Mouse (Mus musculus) hindbrain, postnatal 0 days (tissue): ENCODE results near the gene Hagh. TPM values are rescaled to one million over a fixed set of nuclear protein-coding genes. Genes with fewer than 3 reads are reported as not detected.

Experiments used
- ATAC-seq: fragments of 200-750 bp; cut with Nextera tagmentation; 2 replicates; pipeline ENCODE4 v1.8.0; 2017; ENCODE audit warnings: mild to moderate bottlenecking, moderate TSS enrichment, moderate library complexity
- DNase-seq: peaks from one replicate; pipeline ENCODE4 v3.0.0-alpha.2; 2015; ENCODE audit warnings: low spot score
- H3K27ac ChIP-seq: fragments of 300-500 bp; sonication (generic); 2 replicates; pipeline ENCODE4 v1.5.1; 2014; ENCODE audit warnings: mild to moderate bottlenecking
- H3K27me3 ChIP-seq: fragments of 300-500 bp; sonication (generic); 2 replicates; pipeline ENCODE4 v1.6.1; 2014; ENCODE audit warnings: low read length, mixed read lengths; ENCODE audit not compliant: insufficient read depth
- H3K36me3 ChIP-seq: fragments of 300-500 bp; sonication (generic); 2 replicates; pipeline ENCODE4 v1.6.1; 2014; ENCODE audit warnings: low read length, mixed read lengths; ENCODE audit not compliant: insufficient read depth
- H3K4me1 ChIP-seq: fragments of 300-500 bp; sonication (generic); 2 replicates; pipeline ENCODE4 v1.6.1; 2014; ENCODE audit warnings: antibody characterized with exemption, low read length, mixed read lengths; ENCODE audit not compliant: insufficient read depth
- H3K4me2 ChIP-seq: fragments of 300-500 bp; sonication (generic); 2 replicates; pipeline ENCODE4 v1.6.1; 2014; ENCODE audit warnings: low read depth, mild to moderate bottlenecking, low read length, moderate library complexity, mixed read lengths
- H3K4me3 ChIP-seq: fragments of 300-500 bp; sonication (generic); 2 replicates; pipeline ENCODE4 v1.5.1; 2014; ENCODE audit warnings: low read length
- H3K9ac ChIP-seq: fragments of 300-500 bp; sonication (generic); replicated peaks from 2 replicates; pipeline ENCODE4 v1.6.1; 2014; ENCODE audit warnings: mild to moderate bottlenecking, low read length, moderate library complexity, mixed read lengths
- H3K9me3 ChIP-seq: fragments of 300-500 bp; sonication (generic); 2 replicates; pipeline ENCODE4 v1.6.1; 2016; ENCODE audit warnings: low read length, mixed read lengths
- CTCF ChIP-seq: IDR thresholded peaks from 2 replicates; pipeline ENCODE4 v1.5.1; 2016; ENCODE audit warnings: antibody characterized with exemption, control low read depth, low read depth
- WGBS: fragments of 180-500 bp; shearing (Covaris S2); extraction: QIAGEN DNeasy Blood & Tissue Kit; methylation state at CpG from one replicate; pipeline ENCODE4 v1.1.7; 2014; 5-methylcytosine and 5-hydroxymethylcytosine counted together
- polyA plus RNA-seq: library from polyadenylated mRNA; unstranded; fragments of >200 nt; fragmentation: Nextera tagmentation; extraction: Ambion mirVana; gene quantifications from 2 replicates; pipeline ENCODE4 v1.2.1, GENCODE M21; 2015
- total RNA-seq: library from RNA; depleted of rRNA; stranded (reverse); fragments of >200 nt; gene quantifications from 2 replicates; pipeline ENCODE4 v1.2.3, GENCODE M21; 2014

Hagh gene
- total and polyA plus RNA-seq, 2 experiments from 2014 or later = 84.2 to 93.5 TPM

- H3K4me3 ChIP-seq = peak within 1 kb of the TSS; percentile 59
- no peak for TF ChIP-seq CTCF
- H3K4me2 ChIP-seq = peak within 1 kb of the TSS; percentile 80
- WGBS = under 1% methylated on average over 60 of the region's 71 CpGs
- no peaks in the 10 kb centered on the region for H3K36me3 ChIP-seq
- DNase-seq (peak; percentile 70), ATAC-seq (peak; percentile 79)
- H3K27ac ChIP-seq = no peak within 1 kb of the TSS
- H3K27me3 ChIP-seq = 0 out of 2 replicates have a peak, but pooled peaks cover 15% of the 10 kb centered on the region
- H3K4me1 ChIP-seq = no peaks in the 10 kb centered on the region
- H3K9me3 ChIP-seq = no peaks in the 10 kb centered on the region
- H3K9ac ChIP-seq = peak within 1 kb of the TSS; percentile 45
Observed at GRCm38 (mm10) chr17:24803952-24804951, 35.7 kb upstream of the Hagh start, which contains the start of gene Meiob. TSS of gene Meiob (plus strand) at chr17:24804289.

GRCm38 (mm10) chr17:24811211-24811610, 28.7 kb upstream of the Hagh start:
- Histone ChIP-seq H3K4me1 (no peaks in the 10 kb centered on the region), H3K4me3 (no peak overlapping the region), H3K27ac (no peak overlapping the region), H3K9me3 (no peaks in the 10 kb centered on the region), H3K36me3 (no peaks in the 10 kb centered on the region), H3K4me2 (no peak overlapping the region), H3K9ac (no peak overlapping the region), H3K27me3 (0 out of 2 replicates have a peak, but pooled peaks cover 7% of the 10 kb centered on the region)
- no peak for ATAC-seq
- WGBS = 76% methylated on average over 3 of the region's 3 CpGs
- DNase-seq = no peak
- TF ChIP-seq CTCF = no peak

DNA sequence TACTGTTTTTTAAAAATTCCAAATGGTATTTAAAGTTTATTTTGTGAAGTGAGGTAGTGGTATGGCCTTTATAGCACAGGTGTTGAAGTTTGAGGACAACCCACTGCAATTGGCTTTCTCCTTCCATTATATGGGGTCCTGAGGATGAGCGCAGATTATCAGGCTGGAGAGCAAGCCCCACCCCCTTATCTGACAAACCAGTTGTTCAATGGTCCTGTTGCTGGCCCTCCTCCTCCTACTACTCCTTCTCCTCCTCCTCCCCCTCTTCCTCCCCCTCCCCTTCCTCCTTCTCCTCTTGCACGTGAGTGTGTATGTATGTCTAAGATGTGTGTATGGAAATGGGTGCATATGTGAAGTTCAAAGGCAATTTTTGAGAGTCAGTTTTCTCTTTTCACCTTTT, 27.7 kb upstream of the Hagh start:
- Histone ChIP-seq H3K27ac (no peak overlapping the region), H3K4me3 (no peak overlapping the region), H3K9me3 (no peaks in the 10 kb centered on the region), H3K27me3 (0 out of 2 replicates have a peak, but pooled peaks cover 1% of the 10 kb centered on the region), H3K4me1 (no peaks in the 10 kb centered on the region), H3K9ac (no peak overlapping the region), H3K36me3 (no peaks in the 10 kb centered on the region), H3K4me2 (no peak overlapping the region)
- TF ChIP-seq CTCF = no peak
- ATAC-seq (no peak), DNase-seq (no peak)
- WGBS = 42% methylated on average over 2 of the region's 2 CpGs

DNA sequence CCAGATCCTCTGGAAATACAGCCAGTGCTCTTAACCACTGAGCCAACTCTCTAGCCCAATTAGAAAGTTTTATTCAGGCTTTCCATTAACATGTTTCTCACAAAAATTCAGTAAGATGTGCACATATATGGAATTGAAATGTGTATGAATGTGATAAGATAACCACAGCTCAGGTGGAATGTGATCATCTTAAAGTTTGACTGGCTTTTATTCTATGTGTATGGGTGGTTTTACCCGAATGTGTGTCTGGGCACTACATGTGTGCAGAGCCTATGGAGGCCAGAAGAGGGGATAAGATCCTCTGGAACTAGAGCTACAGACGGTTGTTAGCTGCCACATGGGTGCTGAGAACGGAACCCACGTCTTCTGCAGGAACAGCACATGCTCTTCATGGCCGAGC, 24.7 kb upstream of the Hagh start:
- ATAC-seq (no peak), DNase-seq (no peak)
- Histone ChIP-seq H3K9me3 (no peaks in the 10 kb centered on the region), H3K4me2 (no peak overlapping the region), H3K4me1 (no peaks in the 10 kb centered on the region), H3K27ac (no peak overlapping the region), H3K9ac (no peak overlapping the region), H3K4me3 (no peak overlapping the region), H3K27me3 (peaks cover 6% of the 10 kb centered on the region; the same call in 1 of the 2 replicates), H3K36me3 (no peaks in the 10 kb centered on the region)
- TF ChIP-seq CTCF = no peak
- 83% methylated on average over 5 of the region's 5 CpGs for WGBS

- H3K9me3 ChIP-seq = no peaks in the 10 kb centered on the region
- ATAC-seq (no peak), DNase-seq (peak; percentile 43)
- no peaks in the 10 kb centered on the region for H3K36me3 ChIP-seq
- TF ChIP-seq CTCF = peak; percentile 54
- 50% methylated on average over 1 of the region's 1 CpGs for WGBS
- H3K4me2 ChIP-seq = no peak overlapping the region
- H3K4me3 ChIP-seq = no peak overlapping the region
- H3K27me3 ChIP-seq = peaks cover 6% of the 10 kb centered on the region; the same call in 1 of the 2 replicates
- no peak overlapping the region for H3K27ac ChIP-seq
- H3K4me1 ChIP-seq = no peaks in the 10 kb centered on the region
- H3K9ac ChIP-seq = no peak overlapping the region
Observed at GRCm38 (mm10) chr17:24817503-24817902, 22.4 kb upstream of the Hagh start.

DNA sequence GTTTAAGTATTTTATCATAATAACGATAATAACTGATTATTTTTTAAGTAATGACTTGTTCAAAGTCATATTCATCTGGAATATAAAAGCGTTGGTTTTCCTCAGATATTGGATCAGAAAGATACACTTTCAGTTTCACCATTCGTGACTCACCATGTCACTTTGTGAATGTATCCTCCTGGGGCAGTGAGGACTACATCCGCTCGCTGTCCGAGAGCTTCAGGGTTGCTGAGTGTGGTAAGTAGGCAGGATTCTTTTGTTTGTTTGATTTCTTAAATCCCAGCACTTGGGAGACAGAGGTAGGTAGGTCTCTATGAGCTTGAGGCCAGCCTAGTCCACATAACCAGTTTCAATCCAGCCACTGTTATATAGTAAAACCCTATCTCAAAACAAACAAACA, 21.8 kb upstream of the Hagh start:
- Histone ChIP-seq H3K4me3 (no peak overlapping the region), H3K27me3 (peaks cover 6% of the 10 kb centered on the region; the same call in 1 of the 2 replicates), H3K9me3 (no peaks in the 10 kb centered on the region), H3K9ac (no peak overlapping the region), H3K4me1 (no peaks in the 10 kb centered on the region), H3K4me2 (no peak overlapping the region), H3K27ac (no peak overlapping the region), H3K36me3 (no peaks in the 10 kb centered on the region)
- DNase-seq = no peak
- no peak for ATAC-seq
- 56% methylated on average over 6 of the region's 6 CpGs for WGBS
- no peak for TF ChIP-seq CTCF
